Comparison of ENCODE assay signal across 1 mouse cellular context in the genomic region with DNA sequence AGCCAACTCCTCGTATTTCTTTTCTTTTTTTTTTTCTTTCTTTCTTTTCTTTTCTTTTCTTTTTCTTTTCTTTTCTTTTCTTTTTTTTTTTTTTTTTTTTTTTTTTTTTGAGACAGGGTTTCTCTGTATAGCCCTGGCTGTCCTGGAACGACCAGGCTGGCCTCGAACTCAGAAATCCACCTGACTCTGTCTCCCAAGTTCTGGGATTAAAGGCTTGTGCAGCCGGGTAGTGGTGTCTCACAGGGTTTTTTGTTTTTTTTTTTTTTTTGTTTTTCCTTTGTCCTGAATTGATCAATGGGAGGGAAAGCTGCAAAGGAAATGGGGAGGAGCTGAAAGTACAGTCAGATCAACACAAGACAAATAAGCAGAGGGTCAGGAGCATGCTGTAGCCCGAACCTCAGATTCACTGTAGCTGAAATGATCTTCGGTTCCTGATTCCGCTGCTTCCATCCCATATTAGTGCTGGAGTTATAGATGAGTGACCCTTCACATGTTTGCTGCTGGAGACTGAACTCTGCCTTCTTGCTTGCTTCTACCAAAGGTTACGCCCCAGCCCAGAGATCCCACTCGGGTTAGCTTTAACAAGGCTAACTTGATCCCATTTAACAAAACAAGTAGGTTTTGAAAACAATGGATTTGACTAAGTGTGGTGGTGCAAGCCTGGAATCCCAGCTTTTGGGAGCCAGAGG.
TF ChIP-seq lines count a peak whose summit lies in the region.

No protein-coding gene starts in this region.

TF ChIP-seq in ES-E14, 5 proteins besides CTCF, POLR2A, EP300 and RAD21:
- TF ChIP-seq ZC3H11A (IDR thresholded peaks at IDR 0.05; ENCODE audit: borderline replicate concordance, low read depth, low read length) (no peak), HCFC1 (IDR thresholded peaks at IDR 0.05; ENCODE audit: borderline replicate concordance, insufficient read depth, low read length) (no peak), ZNF384 (IDR thresholded peaks at IDR 0.05; ENCODE audit: low read depth, low read length) (peak; percentile 74), MAFK (IDR thresholded peaks at IDR 0.05; ENCODE audit: insufficient read depth, low read depth, low read length) (no peak), CHD2 (IDR thresholded peaks at IDR 0.05; ENCODE audit: low read depth, low read length) (no peak)
